Mouse (Mus musculus): ENCODE measurements at regions not wholly inside any gene's neighbourhood (a gene's known extent, or its start where the extent isn't known, plus 50 kb on each side); places are given as distances from the start of the nearest gene placed in this dataset.

DNA sequence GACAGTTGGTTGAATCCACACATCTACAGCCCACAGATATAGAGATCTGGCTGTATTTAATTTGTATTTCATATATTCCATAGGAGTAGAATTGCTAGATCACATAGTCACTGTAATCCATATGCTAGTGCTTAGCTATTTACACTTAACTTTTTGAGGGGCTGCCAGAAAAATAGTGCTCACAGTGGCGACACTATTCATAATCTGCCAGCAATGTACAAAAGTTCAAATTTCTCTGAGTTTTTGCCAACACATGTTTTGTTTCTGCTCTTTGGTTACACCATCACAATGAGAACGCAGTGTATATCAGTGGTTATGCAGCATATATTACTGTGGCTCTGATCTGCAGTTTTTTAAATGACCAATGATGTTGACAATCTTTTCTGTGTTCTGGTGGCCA is 175.2 kb downstream of the En1 start:
- no peak overlapping the region for H3K27ac ChIP-seq (ENCODE audit: control insufficient read depth, insufficient read depth, low read depth, low read length)
- H3K4me1 ChIP-seq (ENCODE audit: control insufficient read depth, insufficient read depth, low read length), result no peaks in the 10 kb centered on the region
- no peaks in the 10 kb centered on the region for H3K27me3 ChIP-seq (ENCODE audit: control insufficient read depth, insufficient read depth, low read length)
- H3K4me3 ChIP-seq (ENCODE audit: control insufficient read depth, low read depth, low read length), result no peak overlapping the region
- TF ChIP-seq POLR2A (IDR thresholded peaks at IDR 0.05; ENCODE audit: control insufficient read depth, low read depth, low read length) (no peak), CTCF (IDR thresholded peaks at IDR 0.05; ENCODE audit: control insufficient read depth, insufficient read depth, insufficient replicate concordance, low read depth, low read length) (no peak)
- no peaks in the 10 kb centered on the region for H3K36me3 ChIP-seq (ENCODE audit: control insufficient read depth, insufficient read depth, low read length)

- Histone ChIP-seq H3K4me1 (ENCODE audit: control insufficient read depth, insufficient read depth, low read length) (peaks cover 4% of the 10 kb centered on the region), H3K4me3 (ENCODE audit: control insufficient read depth, low read depth, low read length) (no peak overlapping the region), H3K27ac (ENCODE audit: control insufficient read depth, insufficient read depth, low read depth, low read length) (no peak overlapping the region), H3K27me3 (ENCODE audit: control insufficient read depth, insufficient read depth, low read length) (no peaks in the 10 kb centered on the region), H3K36me3 (ENCODE audit: control insufficient read depth, insufficient read depth, low read length) (no peaks in the 10 kb centered on the region)
- TF ChIP-seq POLR2A (IDR thresholded peaks at IDR 0.05; ENCODE audit: control insufficient read depth, low read depth, low read length), result no peak
- no peak for TF ChIP-seq CTCF (IDR thresholded peaks at IDR 0.05; ENCODE audit: control insufficient read depth, insufficient read depth, insufficient replicate concordance, low read depth, low read length)
Observed at GRCm38 (mm10) chr1:120795245-120795644, 193.0 kb downstream of the En1 start.

DNA sequence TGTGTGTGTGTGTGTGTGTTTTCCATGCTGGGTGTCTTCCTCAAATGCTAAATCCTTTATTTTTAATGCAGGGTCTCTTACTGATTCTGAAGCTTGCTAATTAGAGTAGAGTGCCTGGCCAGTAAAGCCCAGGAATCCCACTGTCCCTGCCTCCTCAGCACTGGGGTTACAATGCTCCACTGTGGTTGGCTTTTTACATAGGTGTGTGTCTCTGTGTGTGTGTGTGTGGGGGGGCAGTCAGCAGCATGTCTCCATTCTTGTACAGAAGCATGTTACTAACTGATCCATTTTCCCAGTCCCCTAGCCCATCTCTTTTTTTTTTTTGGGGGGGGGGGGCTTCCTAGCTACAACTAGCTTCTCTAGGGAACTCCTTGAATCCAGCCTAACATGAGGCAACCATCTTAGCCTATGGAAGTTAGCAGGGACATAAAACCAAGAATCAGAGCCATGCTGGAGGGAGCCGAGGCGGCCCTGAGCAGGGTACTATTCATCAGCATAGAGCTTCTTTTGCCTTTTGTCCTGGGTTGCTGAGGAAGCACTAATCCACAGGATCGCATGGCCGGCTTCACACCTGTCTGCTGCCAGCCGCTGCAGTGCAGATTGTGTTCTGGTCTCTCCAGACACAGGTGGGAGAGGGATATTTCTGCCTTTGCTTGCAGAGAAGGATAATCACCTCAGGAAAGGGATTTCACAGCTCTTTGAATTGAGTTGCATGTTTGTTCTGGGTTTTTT is 199.2 kb downstream of the En1 start:
- TF ChIP-seq POLR2A (IDR thresholded peaks at IDR 0.05; ENCODE audit: control insufficient read depth, low read depth, low read length) (no peak), CTCF (IDR thresholded peaks at IDR 0.05; ENCODE audit: control insufficient read depth, insufficient read depth, insufficient replicate concordance, low read depth, low read length) (no peak)
- H3K27ac ChIP-seq (ENCODE audit: control insufficient read depth, insufficient read depth, low read depth, low read length), result no peak overlapping the region
- no peaks in the 10 kb centered on the region for H3K27me3 ChIP-seq (ENCODE audit: control insufficient read depth, insufficient read depth, low read length)

DNA sequence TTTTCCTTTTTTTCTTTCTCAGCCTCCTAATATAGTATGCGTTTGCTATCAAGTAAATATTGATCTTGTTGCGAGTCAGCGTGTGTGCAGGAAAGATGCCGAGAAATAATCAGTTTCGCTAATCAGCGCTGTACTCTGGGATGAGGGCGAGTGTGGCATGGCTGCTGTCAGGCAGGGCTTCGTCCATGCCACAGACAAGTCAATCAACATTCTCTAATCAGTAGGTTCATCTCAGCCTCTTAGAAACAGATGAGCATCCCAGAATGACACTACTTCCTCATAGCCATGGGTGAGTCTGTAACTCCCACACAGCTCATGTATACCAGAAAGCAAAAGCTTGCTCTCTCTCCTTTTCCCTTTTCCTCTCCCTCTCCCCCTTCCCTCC is 199.8 kb downstream of the En1 start:
- Histone ChIP-seq H3K27me3 (ENCODE audit: control insufficient read depth, insufficient read depth, low read length) (no peaks in the 10 kb centered on the region), H3K27ac (ENCODE audit: control insufficient read depth, insufficient read depth, low read depth, low read length) (no peak overlapping the region), H3K4me1 (ENCODE audit: control insufficient read depth, insufficient read depth, low read length) (no peaks in the 10 kb centered on the region), H3K36me3 (ENCODE audit: control insufficient read depth, insufficient read depth, low read length) (no peaks in the 10 kb centered on the region), H3K4me3 (ENCODE audit: control insufficient read depth, low read depth, low read length) (no peak overlapping the region)
- no peak for TF ChIP-seq CTCF (IDR thresholded peaks at IDR 0.05; ENCODE audit: control insufficient read depth, insufficient read depth, insufficient replicate concordance, low read depth, low read length)
- TF ChIP-seq POLR2A (IDR thresholded peaks at IDR 0.05; ENCODE audit: control insufficient read depth, low read depth, low read length), result no peak

More for the DNA sequence above, 199.2 kb downstream of the En1 start:
- Histone ChIP-seq H3K4me1 (ENCODE audit: control insufficient read depth, insufficient read depth, low read length) (no peaks in the 10 kb centered on the region), H3K36me3 (ENCODE audit: control insufficient read depth, insufficient read depth, low read length) (no peaks in the 10 kb centered on the region), H3K4me3 (ENCODE audit: control insufficient read depth, low read depth, low read length) (no peak overlapping the region)

GRCm38 (mm10) chr1:120814441-120814840 is 212.2 kb downstream of the En1 start:
- TF ChIP-seq POLR2A (IDR thresholded peaks at IDR 0.05; ENCODE audit: control insufficient read depth, low read depth, low read length) (no peak), CTCF (IDR thresholded peaks at IDR 0.05; ENCODE audit: control insufficient read depth, insufficient read depth, insufficient replicate concordance, low read depth, low read length) (no peak)
- H3K27me3 ChIP-seq (ENCODE audit: control insufficient read depth, insufficient read depth, low read length), result no peaks in the 10 kb centered on the region
- H3K36me3 ChIP-seq (ENCODE audit: control insufficient read depth, insufficient read depth, low read length), result no peaks in the 10 kb centered on the region
- peaks cover 3% of the 10 kb centered on the region; the same call in 1 of the 2 replicates for H3K4me1 ChIP-seq (ENCODE audit: control insufficient read depth, insufficient read depth, low read length)
- no peak overlapping the region for H3K4me3 ChIP-seq (ENCODE audit: control insufficient read depth, low read depth, low read length)
- H3K27ac ChIP-seq (ENCODE audit: control insufficient read depth, insufficient read depth, low read depth, low read length), result no peak overlapping the region

GRCm38 (mm10) chr1:120816237-120816820 is 214.1 kb downstream of the En1 start:
- Histone ChIP-seq H3K36me3 (ENCODE audit: control insufficient read depth, insufficient read depth, low read length) (no peaks in the 10 kb centered on the region), H3K4me3 (ENCODE audit: control insufficient read depth, low read depth, low read length) (no peak overlapping the region), H3K27ac (ENCODE audit: control insufficient read depth, insufficient read depth, low read depth, low read length) (no peak overlapping the region), H3K4me1 (ENCODE audit: control insufficient read depth, insufficient read depth, low read length) (peaks cover 3% of the 10 kb centered on the region; the same call in 1 of the 2 replicates), H3K27me3 (ENCODE audit: control insufficient read depth, insufficient read depth, low read length) (no peaks in the 10 kb centered on the region)
- TF ChIP-seq CTCF (IDR thresholded peaks at IDR 0.05; ENCODE audit: control insufficient read depth, insufficient read depth, insufficient replicate concordance, low read depth, low read length), result no peak

DNA sequence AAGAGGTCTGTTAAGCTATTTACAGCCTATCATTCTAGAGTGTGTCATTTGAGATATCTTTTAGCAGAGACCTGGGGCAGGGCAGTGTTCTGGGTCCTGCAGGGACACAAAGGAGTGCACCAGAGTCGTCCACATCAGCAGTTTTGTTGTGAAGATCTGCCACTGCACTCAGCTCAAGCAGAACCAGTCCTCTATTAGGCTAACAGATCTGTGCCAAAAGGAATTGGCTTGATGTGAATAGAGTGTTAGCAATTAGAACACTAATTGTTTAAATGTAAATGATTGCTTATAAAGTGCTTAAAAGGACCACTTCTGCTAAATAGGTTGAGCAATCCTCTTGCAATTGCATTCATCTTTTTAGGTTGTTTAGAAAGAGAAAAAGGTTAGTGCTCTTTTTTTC is 215.3 kb downstream of the En1 start:
- Histone ChIP-seq H3K36me3 (ENCODE audit: control insufficient read depth, insufficient read depth, low read length) (no peaks in the 10 kb centered on the region), H3K4me3 (ENCODE audit: control insufficient read depth, low read depth, low read length) (no peak overlapping the region), H3K4me1 (ENCODE audit: control insufficient read depth, insufficient read depth, low read length) (peaks cover 3% of the 10 kb centered on the region; the same call in 1 of the 2 replicates), H3K27ac (ENCODE audit: control insufficient read depth, insufficient read depth, low read depth, low read length) (no peak overlapping the region), H3K27me3 (ENCODE audit: control insufficient read depth, insufficient read depth, low read length) (no peaks in the 10 kb centered on the region)
- TF ChIP-seq POLR2A (IDR thresholded peaks at IDR 0.05; ENCODE audit: control insufficient read depth, low read depth, low read length), result no peak
- TF ChIP-seq CTCF (IDR thresholded peaks at IDR 0.05; ENCODE audit: control insufficient read depth, insufficient read depth, insufficient replicate concordance, low read depth, low read length), result no peak
